Mouse (Mus musculus) megakaryocyte, embryonic 14.5 days (primary cell): Measurements from ENCODE around the gene Slc17a4.
A peak's percentile ranks its signal among the peaks of the same experiment; 100 is the strongest.

Source experiments
- FLI1 ChIP-seq: IDR thresholded peaks from 2 replicates; pipeline ENCODE4 v1.6.1; 2012; ENCODE audit warnings: low read length, inconsistent platforms, mixed read lengths
- GATA1 ChIP-seq: IDR thresholded peaks from 3 replicates; pipeline ENCODE4 v1.6.1; 2012; ENCODE audit warnings: mixed read lengths, low read length, inconsistent platforms, borderline replicate concordance

DNA sequence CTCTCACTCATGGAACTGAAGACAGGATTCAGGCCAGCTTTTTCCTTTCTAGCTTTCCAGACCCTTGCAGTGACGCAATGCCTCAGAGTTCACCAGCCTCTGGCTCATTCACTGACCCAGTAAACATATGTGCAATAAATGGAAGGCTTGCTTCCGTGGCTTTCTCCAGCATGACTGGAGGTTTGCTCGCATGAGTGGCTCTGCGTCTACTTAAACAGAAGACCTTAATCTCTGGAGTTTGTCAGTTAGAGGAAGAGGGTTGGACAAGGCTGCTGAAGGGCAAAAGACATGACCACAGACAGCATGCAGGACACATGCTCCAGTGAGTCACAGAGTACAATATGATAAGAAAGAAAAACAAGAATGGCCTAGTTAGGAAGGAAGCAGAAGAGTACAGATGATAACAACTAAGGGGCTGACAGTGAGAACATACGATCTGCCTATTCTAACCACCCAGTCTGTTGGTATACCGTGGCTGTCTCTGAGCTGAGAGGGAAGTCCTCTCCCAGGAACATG, 960 bp downstream of the Slc17a4 start:
- TF ChIP-seq FLI1, result no peak
- TF ChIP-seq GATA1, result peak; percentile 69; the same call in 1 of the 3 replicates
